Mouse (Mus musculus) liver, postnatal 0 days (tissue): ENCODE measurements around the gene Itgad.

Experiments used
- CTCF ChIP-seq: sonication (generic); IDR thresholded peaks from 2 replicates; pipeline ENCODE4 v1.5.1; 2016; ENCODE audit warnings: antibody characterized with exemption, low read depth
- EP300 ChIP-seq: IDR thresholded peaks from 2 replicates; pipeline ENCODE4 v1.6.1; 2016; ENCODE audit warnings: antibody characterized with exemption, low read depth, mild to moderate bottlenecking

DNA sequence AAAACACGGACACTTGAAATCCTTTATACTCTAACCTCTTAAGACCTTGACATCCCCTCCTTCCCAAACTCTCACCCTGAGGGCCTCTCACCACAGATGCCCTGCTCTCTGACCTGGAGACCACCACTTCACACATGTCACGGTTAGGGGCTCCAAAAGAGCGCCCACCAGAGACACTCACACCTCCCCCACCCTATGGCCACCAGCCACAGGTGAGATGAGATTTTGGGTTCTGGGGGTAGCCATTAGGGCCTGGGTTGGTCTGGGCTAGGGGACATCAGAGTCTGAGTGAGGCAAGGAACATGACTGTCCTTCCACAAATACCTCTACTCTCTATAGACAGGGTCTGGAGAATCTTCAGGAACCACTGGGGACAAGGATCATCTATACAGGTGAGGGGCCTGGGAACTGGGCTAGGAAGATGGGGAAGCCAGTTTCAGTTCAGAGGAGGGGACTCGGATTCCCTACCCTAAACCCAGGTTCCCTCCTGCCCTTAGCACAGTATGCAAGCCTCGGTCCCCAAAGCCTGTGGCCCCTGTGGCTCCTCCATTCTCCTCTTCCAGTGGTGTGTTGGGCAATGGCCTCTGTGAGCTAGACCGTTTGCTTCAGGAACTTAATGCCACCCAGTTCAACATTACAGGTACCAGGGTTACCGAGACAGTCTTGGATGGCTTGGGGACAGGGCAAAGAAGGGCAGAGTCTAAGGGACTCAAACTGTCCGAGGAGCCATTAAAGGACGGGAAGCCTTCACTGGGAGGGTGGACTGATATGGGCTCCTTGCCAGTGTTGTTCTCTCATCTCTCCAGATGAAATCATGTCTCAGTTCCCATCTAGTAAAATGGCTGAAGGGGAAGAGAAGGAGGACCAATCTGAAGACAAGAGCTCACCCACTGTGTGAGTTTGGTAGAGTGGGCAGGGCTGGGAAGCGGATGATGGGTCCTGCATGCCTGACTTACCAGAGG lies 94.2 kb downstream of the Itgad start:
- no peak for TF ChIP-seq CTCF
- TF ChIP-seq EP300: no peak
